Mouse (Mus musculus): ENCODE results near the gene Krtap14.

GRCm38 (mm10) chr16:88826095-88826652, at the start of gene Krtap14:
- TF ChIP-seq CTCF (IDR thresholded peaks at IDR 0.05; ENCODE audit: low read depth) (no peak), EP300 (IDR thresholded peaks at IDR 0.05; ENCODE audit: low read depth) (no peak)
